Mouse (Mus musculus) duodenum, adult 2 months (tissue): Measurements from ENCODE around the gene Zfp600. TPM values are rescaled to one million over a fixed set of nuclear protein-coding genes. Genes with fewer than 3 reads are reported as not detected.

Experiments
- polyA plus RNA-seq: library from polyadenylated mRNA; depleted of rRNA; stranded (reverse); fragments of >200 nt; gene quantifications from 2 replicates; pipeline ENCODE4 v1.2.3, GENCODE M21; 2012; ENCODE audit warnings: low replicate concordance; rRNA removed

Zfp600 gene
- not detected in 2 replicates for polyA plus RNA-seq

DNA sequence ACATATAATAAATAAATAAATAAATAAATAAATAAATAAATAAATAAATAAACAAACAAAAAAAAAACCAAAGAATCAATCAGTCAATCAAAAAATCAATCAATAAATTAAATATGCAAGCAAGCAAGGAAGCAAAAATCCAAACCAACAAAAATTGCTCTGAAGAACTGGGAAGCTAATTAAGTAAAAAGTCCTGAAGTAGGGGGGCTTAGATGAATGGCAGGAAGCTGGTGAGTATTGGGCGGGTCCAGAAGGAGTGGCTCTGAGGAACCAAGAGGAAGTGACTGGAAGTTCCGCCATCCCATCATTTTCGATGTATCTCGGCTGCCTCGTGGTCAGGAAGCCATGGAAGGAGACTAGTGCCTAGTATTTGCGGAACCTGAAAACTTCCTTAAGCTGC lies at the start of gene Zfp600:
Zfp600 (plus strand) TSS at position 301 of the 400 bp plus-strand sequence.

Other genes starting within 250 kb of the Zfp600 start
- gene Zfp987, start 59.5 kb upstream of the Zfp600 start, polyA plus RNA-seq: not detected in 2 replicates